Mouse (Mus musculus): ENCODE measurements around the gene Ptk6. TPM values are rescaled to one million over a fixed set of nuclear protein-coding genes. Genes with fewer than 3 reads are reported as not detected.

Ptk6 gene
- polyA plus RNA-seq, 1 experiment from 2014 or later = 0.04 TPM

GRCm38 (mm10) chr2:181156248-181157121 is 46.1 kb downstream of the Ptk6 start, which contains the start of gene Eef1a2:
Gene Eef1a2, minus strand, starts transcription at chr2:181157014.
- no peak within 1 kb of the TSS for H3K9ac ChIP-seq (ENCODE audit: low read length)
- H3K4me3 ChIP-seq (ENCODE audit: low read depth, low read length) = peak within 1 kb of the TSS; percentile 24
- no peak for DNase-seq (ENCODE audit: low spot score)
- H3K4me1 ChIP-seq (ENCODE audit: control insufficient read depth, insufficient read depth, low read length) = 0 out of 2 replicates have a peak, but pooled peaks cover 3% of the 10 kb centered on the region
- no peak within 1 kb of the TSS for H3K27ac ChIP-seq (replicated peaks; ENCODE audit: low read depth, low read length)
- WGBS = 3% methylated on average over 55 of the region's 55 CpGs
- peaks cover 40% of the 10 kb centered on the region for H3K27me3 ChIP-seq (ENCODE audit: control insufficient read depth, insufficient read depth, low read length)
- H3K36me3 ChIP-seq (ENCODE audit: control insufficient read depth, insufficient read depth, low read length) = no peaks in the 10 kb centered on the region
- no peak for ATAC-seq (ENCODE audit: insufficient number of reproducible peaks, low FRiP score, low TSS enrichment, low read depth)
- peak within 1 kb of the TSS; percentile 48 for H3K4me2 ChIP-seq (ENCODE audit: low read depth, severe bottlenecking)
- H3K9me3 ChIP-seq (ENCODE audit: control insufficient read depth, low read length) = no peaks in the 10 kb centered on the region

DNA sequence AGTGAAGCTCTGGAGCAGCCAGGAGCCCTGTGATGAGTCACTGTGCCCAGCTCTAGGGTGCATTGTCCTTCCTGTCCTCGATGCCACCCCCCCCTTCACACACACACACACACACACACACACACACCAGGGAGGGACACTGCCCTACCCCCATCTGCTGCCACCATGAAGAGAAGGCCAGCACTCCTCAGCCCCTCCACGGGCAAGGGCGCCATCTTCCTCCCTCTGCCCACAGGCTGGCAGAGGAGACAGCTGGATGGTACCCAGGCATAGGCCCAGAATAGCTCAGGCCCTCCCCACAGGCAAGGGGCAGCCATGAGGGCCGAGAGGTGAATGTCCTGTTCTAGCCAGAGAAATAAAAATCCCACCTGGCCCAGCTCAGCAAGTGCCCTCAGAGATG is 46.8 kb downstream of the Ptk6 start:
- WGBS = 69% methylated on average over 4 of the region's 4 CpGs
- Histone ChIP-seq H3K27me3 (ENCODE audit: control insufficient read depth, insufficient read depth, low read length) (peaks cover 40% of the 10 kb centered on the region), H3K4me3 (ENCODE audit: low read depth, low read length) (no peak overlapping the region), H3K27ac (replicated peaks; ENCODE audit: low read depth, low read length) (no peak overlapping the region), H3K4me1 (ENCODE audit: control insufficient read depth, insufficient read depth, low read length) (0 out of 2 replicates have a peak, but pooled peaks cover 3% of the 10 kb centered on the region), H3K4me2 (ENCODE audit: low read depth, severe bottlenecking) (no peak overlapping the region), H3K9ac (ENCODE audit: low read length) (no peak overlapping the region), H3K9me3 (ENCODE audit: control insufficient read depth, low read length) (no peaks in the 10 kb centered on the region), H3K36me3 (ENCODE audit: control insufficient read depth, insufficient read depth, low read length) (no peaks in the 10 kb centered on the region)
- DNase-seq (ENCODE audit: low spot score) (no peak), ATAC-seq (ENCODE audit: insufficient number of reproducible peaks, low FRiP score, low TSS enrichment, low read depth) (no peak)

DNA sequence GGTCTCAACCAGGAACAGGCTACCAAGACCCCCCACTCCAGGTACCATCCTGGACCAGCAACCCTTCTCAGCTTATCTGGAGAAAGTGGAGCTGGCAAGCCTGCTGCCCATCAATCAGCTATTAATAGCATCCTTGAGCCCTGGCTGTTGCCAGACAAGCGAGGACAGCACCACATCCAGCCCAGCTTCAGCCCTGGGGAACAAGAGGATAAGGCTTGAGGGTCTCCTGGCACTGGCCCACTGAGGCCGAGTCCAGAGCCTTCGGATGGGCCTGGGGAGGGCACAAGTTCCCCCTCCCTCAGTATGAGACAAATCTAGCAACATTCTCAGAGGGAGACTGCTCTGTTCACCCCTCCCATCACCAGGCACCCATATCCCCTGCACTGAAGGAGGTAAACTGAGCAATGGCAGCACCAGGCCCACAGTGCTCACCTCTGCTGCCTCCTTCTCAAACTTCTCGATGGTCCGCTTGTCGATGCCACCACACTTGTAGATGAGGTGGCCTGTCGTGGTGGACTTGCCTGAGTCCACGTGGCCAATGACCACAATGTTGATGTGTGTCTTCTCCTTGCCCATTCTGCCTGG is 47.7 kb downstream of the Ptk6 start:
- WGBS = 82% methylated on average over 8 of the region's 8 CpGs
- H3K36me3 ChIP-seq (ENCODE audit: control insufficient read depth, insufficient read depth, low read length) = no peaks in the 10 kb centered on the region
- 0 out of 2 replicates have a peak, but pooled peaks cover 3% of the 10 kb centered on the region for H3K4me1 ChIP-seq (ENCODE audit: control insufficient read depth, insufficient read depth, low read length)
- ATAC-seq (ENCODE audit: insufficient number of reproducible peaks, low FRiP score, low TSS enrichment, low read depth) (no peak), DNase-seq (ENCODE audit: low spot score) (no peak)
- H3K27ac ChIP-seq (replicated peaks; ENCODE audit: low read depth, low read length) = no peak overlapping the region
- no peak overlapping the region for H3K4me2 ChIP-seq (ENCODE audit: low read depth, severe bottlenecking)
- H3K9me3 ChIP-seq (ENCODE audit: control insufficient read depth, low read length) = no peaks in the 10 kb centered on the region
- H3K9ac ChIP-seq (ENCODE audit: low read length) = no peak overlapping the region
- peaks cover 44% of the 10 kb centered on the region for H3K27me3 ChIP-seq (ENCODE audit: control insufficient read depth, insufficient read depth, low read length)
- H3K4me3 ChIP-seq (ENCODE audit: low read depth, low read length) = no peak overlapping the region

DNA sequence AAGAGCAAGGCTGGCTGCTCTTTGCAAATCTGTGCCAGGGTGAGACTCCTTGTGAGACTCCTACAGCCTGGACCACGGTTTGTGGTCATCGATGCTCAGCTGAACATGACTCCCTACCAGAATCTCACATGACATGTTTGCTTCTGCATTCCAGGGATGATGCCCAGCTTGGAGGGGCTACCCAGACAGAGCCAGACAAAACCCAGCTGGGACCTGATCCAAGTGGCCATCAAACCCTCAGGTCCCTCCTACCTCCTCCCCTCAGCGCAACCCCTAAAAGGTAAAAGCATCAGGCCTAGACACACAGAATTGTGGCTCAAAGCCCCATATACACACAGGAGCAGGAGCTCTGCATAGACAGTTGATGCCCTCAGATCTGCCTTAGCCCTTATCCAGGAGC is 48.2 kb downstream of the Ptk6 start:
- Histone ChIP-seq H3K9ac (ENCODE audit: low read length) (no peak overlapping the region), H3K27ac (replicated peaks; ENCODE audit: low read depth, low read length) (no peak overlapping the region), H3K27me3 (ENCODE audit: control insufficient read depth, insufficient read depth, low read length) (peaks cover 49% of the 10 kb centered on the region), H3K36me3 (ENCODE audit: control insufficient read depth, insufficient read depth, low read length) (no peaks in the 10 kb centered on the region), H3K9me3 (ENCODE audit: control insufficient read depth, low read length) (no peaks in the 10 kb centered on the region), H3K4me3 (ENCODE audit: low read depth, low read length) (no peak overlapping the region), H3K4me2 (ENCODE audit: low read depth, severe bottlenecking) (no peak overlapping the region), H3K4me1 (ENCODE audit: control insufficient read depth, insufficient read depth, low read length) (0 out of 2 replicates have a peak, but pooled peaks cover 3% of the 10 kb centered on the region)
- DNase-seq (ENCODE audit: low spot score) (no peak), ATAC-seq (ENCODE audit: insufficient number of reproducible peaks, low FRiP score, low TSS enrichment, low read depth) (no peak)
- 80% methylated on average over 3 of the region's 3 CpGs for WGBS

DNA sequence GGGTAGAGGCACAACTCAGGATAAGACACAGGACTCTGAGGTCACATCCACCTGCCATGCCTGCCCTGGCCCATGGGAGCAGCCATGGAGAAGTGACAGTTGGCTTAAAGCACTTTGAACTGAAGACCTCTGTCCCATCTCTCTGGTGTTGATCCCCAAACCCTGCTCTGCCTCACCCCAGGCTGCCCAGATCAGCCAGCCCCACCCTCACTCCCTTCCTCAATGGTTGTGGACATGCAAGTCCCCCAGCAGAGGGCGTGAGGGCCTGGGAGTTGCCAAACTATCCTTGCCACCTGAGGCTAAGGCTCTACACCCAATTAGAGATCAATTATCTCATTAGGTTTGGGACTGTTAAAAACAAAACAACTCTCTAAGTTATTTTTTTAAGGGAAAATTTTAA is 48.8 kb downstream of the Ptk6 start:
- DNase-seq (ENCODE audit: low spot score) (no peak), ATAC-seq (ENCODE audit: insufficient number of reproducible peaks, low FRiP score, low TSS enrichment, low read depth) (no peak)
- Histone ChIP-seq H3K4me2 (ENCODE audit: low read depth, severe bottlenecking) (no peak overlapping the region), H3K9me3 (ENCODE audit: control insufficient read depth, low read length) (no peaks in the 10 kb centered on the region), H3K4me1 (ENCODE audit: control insufficient read depth, insufficient read depth, low read length) (0 out of 2 replicates have a peak, but pooled peaks cover 3% of the 10 kb centered on the region), H3K27ac (replicated peaks; ENCODE audit: low read depth, low read length) (no peak overlapping the region), H3K4me3 (ENCODE audit: low read depth, low read length) (no peak overlapping the region), H3K36me3 (ENCODE audit: control insufficient read depth, insufficient read depth, low read length) (no peaks in the 10 kb centered on the region), H3K27me3 (ENCODE audit: control insufficient read depth, insufficient read depth, low read length) (peaks cover 52% of the 10 kb centered on the region), H3K9ac (ENCODE audit: low read length) (no peak overlapping the region)
- 0% methylated on average over 1 of the region's 1 CpGs for WGBS

- no peak for DNase-seq (ENCODE audit: low spot score)
- peaks cover 53% of the 10 kb centered on the region for H3K27me3 ChIP-seq (ENCODE audit: control insufficient read depth, insufficient read depth, low read length)
- H3K4me3 ChIP-seq (ENCODE audit: low read depth, low read length) = no peak overlapping the region
- 0 out of 2 replicates have a peak, but pooled peaks cover 3% of the 10 kb centered on the region for H3K4me1 ChIP-seq (ENCODE audit: control insufficient read depth, insufficient read depth, low read length)
- no peak overlapping the region for H3K27ac ChIP-seq (replicated peaks; ENCODE audit: low read depth, low read length)
- H3K9me3 ChIP-seq (ENCODE audit: control insufficient read depth, low read length) = no peaks in the 10 kb centered on the region
- H3K9ac ChIP-seq (ENCODE audit: low read length) = no peak overlapping the region
- WGBS = 80% methylated on average over 1 of the region's 1 CpGs
- ATAC-seq (ENCODE audit: insufficient number of reproducible peaks, low FRiP score, low TSS enrichment, low read depth) = no peak
- H3K4me2 ChIP-seq (ENCODE audit: low read depth, severe bottlenecking) = no peak overlapping the region
- no peaks in the 10 kb centered on the region for H3K36me3 ChIP-seq (ENCODE audit: control insufficient read depth, insufficient read depth, low read length)
Measured at GRCm38 (mm10) chr2:181153131-181153530, 49.5 kb downstream of the Ptk6 start.

GRCm38 (mm10) chr2:181152701-181153100 is 49.9 kb downstream of the Ptk6 start:
- 95% methylated on average over 17 of the region's 17 CpGs for WGBS
- H3K27ac ChIP-seq (replicated peaks; ENCODE audit: low read depth, low read length) = no peak overlapping the region
- H3K4me3 ChIP-seq (ENCODE audit: low read depth, low read length) = no peak overlapping the region
- H3K4me2 ChIP-seq (ENCODE audit: low read depth, severe bottlenecking) = no peak overlapping the region
- 0 out of 2 replicates have a peak, but pooled peaks cover 5% of the 10 kb centered on the region for H3K4me1 ChIP-seq (ENCODE audit: control insufficient read depth, insufficient read depth, low read length)
- H3K36me3 ChIP-seq (ENCODE audit: control insufficient read depth, insufficient read depth, low read length) = no peaks in the 10 kb centered on the region
- H3K27me3 ChIP-seq (ENCODE audit: control insufficient read depth, insufficient read depth, low read length) = peaks cover 52% of the 10 kb centered on the region
- ATAC-seq (ENCODE audit: insufficient number of reproducible peaks, low FRiP score, low TSS enrichment, low read depth) = no peak
- H3K9ac ChIP-seq (ENCODE audit: low read length) = no peak overlapping the region
- no peaks in the 10 kb centered on the region for H3K9me3 ChIP-seq (ENCODE audit: control insufficient read depth, low read length)
- no peak for DNase-seq (ENCODE audit: low spot score)

DNA sequence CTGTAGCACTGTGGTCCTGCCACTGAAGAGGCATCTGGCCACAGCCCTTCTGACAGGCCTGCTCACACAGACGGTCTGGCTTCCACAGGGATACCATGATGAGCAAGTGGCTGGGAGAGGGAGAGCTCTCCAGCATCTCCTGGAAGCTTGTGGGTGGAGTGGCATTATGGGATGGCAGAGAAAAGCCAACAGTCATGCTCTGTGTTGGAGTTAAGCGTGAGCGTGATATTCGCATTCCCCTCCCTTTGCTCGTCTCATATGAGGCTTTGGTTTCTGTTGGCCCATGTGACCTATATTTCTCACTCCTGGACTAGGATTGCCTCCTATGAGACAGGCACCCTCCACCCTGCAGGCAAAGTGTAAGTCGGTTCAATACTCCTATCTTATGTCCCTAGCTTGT is 52.3 kb downstream of the Ptk6 start:
- Histone ChIP-seq H3K4me2 (ENCODE audit: low read depth, severe bottlenecking) (no peak overlapping the region), H3K9ac (ENCODE audit: low read length) (no peak overlapping the region), H3K4me1 (ENCODE audit: control insufficient read depth, insufficient read depth, low read length) (0 out of 2 replicates have a peak, but pooled peaks cover 2% of the 10 kb centered on the region), H3K9me3 (ENCODE audit: control insufficient read depth, low read length) (no peaks in the 10 kb centered on the region), H3K27ac (replicated peaks; ENCODE audit: low read depth, low read length) (no peak overlapping the region), H3K27me3 (ENCODE audit: control insufficient read depth, insufficient read depth, low read length) (peaks cover 35% of the 10 kb centered on the region), H3K4me3 (ENCODE audit: low read depth, low read length) (no peak overlapping the region), H3K36me3 (ENCODE audit: control insufficient read depth, insufficient read depth, low read length) (no peaks in the 10 kb centered on the region)
- 69% methylated on average over 6 of the region's 6 CpGs for WGBS
- ATAC-seq (ENCODE audit: insufficient number of reproducible peaks, low FRiP score, low TSS enrichment, low read depth) (no peak), DNase-seq (ENCODE audit: low spot score) (no peak)
